Mouse (Mus musculus) intestine, postnatal 0 days (tissue): ENCODE data around the gene Papln. TPM values are rescaled to one million over a fixed set of nuclear protein-coding genes. Genes with fewer than 3 reads are reported as not detected.
A peak's percentile ranks its signal among the peaks of the same experiment; 100 is the strongest.

ENCODE experiments used
- ATAC-seq: fragments of 200-750 bp; cut with Nextera tagmentation; 2 replicates; pipeline ENCODE4 v1.8.0; 2017; ENCODE audit warnings: mild to moderate bottlenecking, moderate TSS enrichment, moderate library complexity
- H3K27ac ChIP-seq: fragments of 300-500 bp; sonication (generic); 2 replicates; pipeline ENCODE4 v1.5.1; 2014; ENCODE audit warnings: mild to moderate bottlenecking, low read depth, low read length, moderate library complexity
- H3K27me3 ChIP-seq: fragments of 300-500 bp; sonication (generic); replicated peaks from 2 replicates; pipeline ENCODE4 v1.6.1; 2014; ENCODE audit warnings: low read length, mixed read lengths; ENCODE audit not compliant: control insufficient read depth, insufficient read depth
- H3K36me3 ChIP-seq: fragments of 300-500 bp; sonication (generic); 2 replicates; pipeline ENCODE4 v1.6.1; 2014; ENCODE audit warnings: mild to moderate bottlenecking, moderate library complexity; ENCODE audit not compliant: control insufficient read depth, insufficient read depth
- H3K4me1 ChIP-seq: fragments of 300-500 bp; sonication (generic); replicated peaks from 2 replicates; pipeline ENCODE4 v1.6.1; 2014; ENCODE audit warnings: antibody characterized with exemption, low read length, mixed read lengths; ENCODE audit not compliant: control insufficient read depth, insufficient read depth
- H3K4me2 ChIP-seq: fragments of 300-500 bp; sonication (generic); replicated peaks from 2 replicates; pipeline ENCODE4 v1.6.1; 2014; ENCODE audit warnings: low read depth, mild to moderate bottlenecking, moderate library complexity
- H3K4me3 ChIP-seq: fragments of 300-500 bp; sonication (generic); 2 replicates; pipeline ENCODE4 v1.5.1; 2014; ENCODE audit warnings: low read depth, low read length
- H3K9ac ChIP-seq: fragments of 300-500 bp; sonication (generic); 2 replicates; pipeline ENCODE4 v1.6.1; 2014; ENCODE audit warnings: mild to moderate bottlenecking, low read depth, low read length
- H3K9me3 ChIP-seq: fragments of 300-500 bp; sonication (generic); 2 replicates; pipeline ENCODE4 v1.6.1; 2016; ENCODE audit warnings: mixed run types; ENCODE audit not compliant: control insufficient read depth
- CTCF ChIP-seq: sonication (generic); IDR thresholded peaks from 2 replicates; pipeline ENCODE4 v1.5.1; 2016; ENCODE audit warnings: low read depth, mild to moderate bottlenecking, control low read depth, antibody characterized with exemption, moderate library complexity
- WGBS: fragments of 180-500 bp; shearing (Covaris S2); extraction: QIAGEN DNeasy Blood & Tissue Kit; methylation state at CpG from one replicate; pipeline ENCODE4 v1.1.7; 2014; 5-methylcytosine and 5-hydroxymethylcytosine counted together
- polyA plus RNA-seq: library from polyadenylated mRNA; unstranded; fragments of >200 nt; fragmentation: Nextera tagmentation; extraction: Ambion mirVana; gene quantifications from 2 replicates; pipeline ENCODE4 v1.2.1, GENCODE M21; 2015

The Papln gene
- polyA plus RNA-seq, 1 experiment from 2014 or later: 1.7 TPM

GRCm38 (mm10) chr12:83726510-83727308 is 36.7 kb upstream of the Papln start:
- peak; percentile 12; the same call in 1 of the 2 replicates for ATAC-seq
- Histone ChIP-seq H3K9me3 (no peaks in the 10 kb centered on the region), H3K36me3 (peaks cover 68% of the 10 kb centered on the region), H3K4me3 (no peak overlapping the region), H3K27me3 (no peaks in the 10 kb centered on the region), H3K4me1 (no peaks in the 10 kb centered on the region), H3K4me2 (no peak overlapping the region), H3K27ac (peak overlapping the region; percentile 41), H3K9ac (no peak overlapping the region)
- TF ChIP-seq CTCF: no peak
- WGBS: 44% methylated on average over 12 of the region's 12 CpGs

- no peak for ATAC-seq
- Histone ChIP-seq H3K9me3 (no peaks in the 10 kb centered on the region), H3K4me1 (no peaks in the 10 kb centered on the region), H3K4me2 (no peak overlapping the region), H3K9ac (no peak overlapping the region), H3K27me3 (no peaks in the 10 kb centered on the region), H3K27ac (no peak overlapping the region), H3K4me3 (no peak overlapping the region), H3K36me3 (peaks cover 82% of the 10 kb centered on the region)
- 67% methylated on average over 5 of the region's 5 CpGs for WGBS
- no peak for TF ChIP-seq CTCF
Observed at GRCm38 (mm10) chr12:83732225-83732624, 31.2 kb upstream of the Papln start.

DNA sequence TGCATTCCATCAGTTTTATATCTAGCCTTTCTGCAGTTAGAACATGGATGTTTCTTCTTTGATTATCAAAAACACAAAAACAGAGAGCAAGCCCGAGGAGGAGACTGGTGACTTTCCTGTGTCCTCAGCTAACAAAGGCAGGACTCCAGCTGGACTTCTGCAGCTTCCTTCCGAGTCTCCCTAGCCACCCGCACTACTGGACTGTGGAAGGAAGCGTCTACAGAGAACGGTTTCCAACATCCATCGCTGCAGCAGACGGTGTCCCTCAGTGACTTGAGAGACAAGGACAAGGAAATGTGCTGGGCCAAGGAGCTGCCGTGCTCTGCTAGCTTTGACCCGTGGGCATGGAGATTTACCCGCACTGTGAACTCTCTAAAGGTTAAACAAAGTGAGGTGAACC is 29.4 kb upstream of the Papln start:
- H3K27ac ChIP-seq: no peak overlapping the region; the same call in 1 of the 2 replicates
- no peaks in the 10 kb centered on the region for H3K27me3 ChIP-seq
- H3K4me1 ChIP-seq: no peaks in the 10 kb centered on the region
- H3K9me3 ChIP-seq: no peaks in the 10 kb centered on the region
- no peak overlapping the region for H3K9ac ChIP-seq
- 87% methylated on average over 10 of the region's 10 CpGs for WGBS
- peaks cover 72% of the 10 kb centered on the region for H3K36me3 ChIP-seq
- ATAC-seq: no peak
- H3K4me2 ChIP-seq: no peak overlapping the region
- no peak for TF ChIP-seq CTCF
- H3K4me3 ChIP-seq: no peak overlapping the region

DNA sequence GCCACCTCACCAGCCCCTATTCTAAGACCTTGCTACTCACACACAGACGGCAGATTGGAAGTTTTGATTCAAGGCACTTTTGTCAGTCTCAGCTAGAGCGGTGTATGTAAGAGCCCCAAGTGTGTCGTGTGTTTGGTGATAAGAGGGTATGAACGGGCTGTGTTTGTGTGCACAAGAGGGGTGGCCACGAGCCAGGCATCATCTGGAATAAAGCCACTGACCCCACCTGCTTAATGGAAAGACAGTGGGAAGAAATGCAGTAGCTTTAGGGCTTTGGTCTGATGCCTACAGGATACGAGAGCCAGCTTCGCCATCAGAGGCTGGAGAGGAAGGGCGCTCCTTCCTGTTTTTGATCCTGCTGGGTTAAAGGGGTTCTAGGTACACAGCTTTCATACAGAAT is 27.2 kb upstream of the Papln start:
- ATAC-seq: no peak
- TF ChIP-seq CTCF: no peak
- Histone ChIP-seq H3K4me3 (no peak overlapping the region), H3K9me3 (no peaks in the 10 kb centered on the region), H3K4me1 (no peaks in the 10 kb centered on the region), H3K9ac (no peak overlapping the region), H3K4me2 (no peak overlapping the region), H3K27ac (no peak overlapping the region), H3K27me3 (no peaks in the 10 kb centered on the region), H3K36me3 (peaks cover 53% of the 10 kb centered on the region)
- 68% methylated on average over 8 of the region's 8 CpGs for WGBS

- Histone ChIP-seq H3K36me3 (peaks cover 29% of the 10 kb centered on the region), H3K4me1 (no peaks in the 10 kb centered on the region), H3K9ac (no peak overlapping the region), H3K9me3 (no peaks in the 10 kb centered on the region), H3K4me3 (no peak overlapping the region), H3K27ac (no peak overlapping the region), H3K27me3 (no peaks in the 10 kb centered on the region), H3K4me2 (no peak overlapping the region)
- 92% methylated on average over 1 of the region's 1 CpGs for WGBS
- no peak for ATAC-seq
- no peak for TF ChIP-seq CTCF
Observed at GRCm38 (mm10) chr12:83738651-83739050, 24.8 kb upstream of the Papln start.

GRCm38 (mm10) chr12:83741722-83742121 is 21.7 kb upstream of the Papln start:
- no peak for TF ChIP-seq CTCF
- no peak overlapping the region for H3K9ac ChIP-seq
- WGBS: 75% methylated on average over 5 of the region's 5 CpGs
- H3K27ac ChIP-seq: no peak overlapping the region
- no peaks in the 10 kb centered on the region for H3K9me3 ChIP-seq
- H3K27me3 ChIP-seq: no peaks in the 10 kb centered on the region
- no peak overlapping the region for H3K4me2 ChIP-seq
- H3K4me1 ChIP-seq: no peaks in the 10 kb centered on the region
- ATAC-seq: no peak
- H3K4me3 ChIP-seq: no peak overlapping the region
- H3K36me3 ChIP-seq: no peaks in the 10 kb centered on the region
